Mouse (Mus musculus) CD4-positive naive resting alpha-beta T cell, adult 76 days (primary cell): ENCODE data around the gene Mpnd. TPM values are rescaled to one million over a fixed set of nuclear protein-coding genes. Genes with fewer than 3 reads are reported as not detected.

Experiments used
- total RNA-seq: library from RNA; stranded (reverse); gene quantifications from one replicate; pipeline ENCODE4 v1.2.4, GENCODE M21; 2023

Mpnd gene
- 56.3 TPM for total RNA-seq

GRCm38 (mm10) chr17:56005415-56006061 is at the start of gene Mpnd, which contains the start of gene Stap2:
TSS of gene Mpnd (plus strand) at chr17:56005711.
TSS of gene Stap2 (minus strand) at chr17:56005584.

GRCm38 (mm10) chr17:55958918-55959728 is 46.4 kb upstream of the Mpnd start, which contains the start of gene Yju2:
TSS of gene Yju2 (plus strand) at chr17:55959099.

GRCm38 (mm10) chr17:55969966-55970891 is 35.3 kb upstream of the Mpnd start, which contains the start of gene Shd:
TSS of gene Shd (plus strand) at chr17:55970467.

GRCm38 (mm10) chr17:55986030-55986961 is 19.2 kb upstream of the Mpnd start, which contains the start of gene Fsd1:
TSS of gene Fsd1 (plus strand) at chr17:55986509.

GRCm38 (mm10) chr17:56036176-56036900 is 30.8 kb downstream of the Mpnd start, which contains the start of gene Sh3gl1:
TSS of gene Sh3gl1 (minus strand) at chr17:56036635.

GRCm38 (mm10) chr17:56040030-56040856 is 34.7 kb downstream of the Mpnd start, which contains the start of gene Chaf1a:
TSS of gene Chaf1a (plus strand) at chr17:56040439.

Other genes starting within 250 kb of the Mpnd start
- gene Zfp119a, start 126.8 kb upstream of the Mpnd start, total RNA-seq, result 17.6 TPM
- gene Zfp959, start 113.6 kb upstream of the Mpnd start, total RNA-seq, result 29.9 TPM
- gene Zfp119b, start 56.2 kb upstream of the Mpnd start, total RNA-seq, result 5.0 TPM
- 2.3 TPM for gene Ebi3, start 53.1 kb upstream of the Mpnd start, total RNA-seq
- 51.7 TPM for gene Yju2, start 46.6 kb upstream of the Mpnd start, total RNA-seq
- 2.5 TPM for gene Shd, start 35.2 kb upstream of the Mpnd start, total RNA-seq
- gene Fsd1, start 19.2 kb upstream of the Mpnd start, total RNA-seq, result not detected
- gene Stap2, start 127 bp upstream of the Mpnd start, total RNA-seq, result 0.88 TPM
- 106 TPM for gene Sh3gl1, start 30.9 kb downstream of the Mpnd start, total RNA-seq
- 1.3 TPM for gene Chaf1a, start 34.7 kb downstream of the Mpnd start, total RNA-seq
- gene Ubxn6, start 69.3 kb downstream of the Mpnd start, total RNA-seq, result 73.3 TPM
- gene Hdgfl2, start 73.9 kb downstream of the Mpnd start, total RNA-seq, result 96.3 TPM
- gene Plin4, start 104.1 kb downstream of the Mpnd start, total RNA-seq, result not detected
- gene Plin5, start 111.9 kb downstream of the Mpnd start, total RNA-seq, result not detected
- not detected for gene Lrg1, start 116.3 kb downstream of the Mpnd start, total RNA-seq
- 0.15 TPM for gene Sema6b, start 134.6 kb downstream of the Mpnd start, total RNA-seq
- gene Tnfaip8l1, start 156.8 kb downstream of the Mpnd start, total RNA-seq, result 10.3 TPM
- 41.8 TPM for gene Mydgf, start 178.2 kb downstream of the Mpnd start, total RNA-seq
- 44.0 TPM for gene Dpp9, start 213.2 kb downstream of the Mpnd start, total RNA-seq